Mouse (Mus musculus): ENCODE results near the gene Ebf3.

Gene Ebf3

DNA sequence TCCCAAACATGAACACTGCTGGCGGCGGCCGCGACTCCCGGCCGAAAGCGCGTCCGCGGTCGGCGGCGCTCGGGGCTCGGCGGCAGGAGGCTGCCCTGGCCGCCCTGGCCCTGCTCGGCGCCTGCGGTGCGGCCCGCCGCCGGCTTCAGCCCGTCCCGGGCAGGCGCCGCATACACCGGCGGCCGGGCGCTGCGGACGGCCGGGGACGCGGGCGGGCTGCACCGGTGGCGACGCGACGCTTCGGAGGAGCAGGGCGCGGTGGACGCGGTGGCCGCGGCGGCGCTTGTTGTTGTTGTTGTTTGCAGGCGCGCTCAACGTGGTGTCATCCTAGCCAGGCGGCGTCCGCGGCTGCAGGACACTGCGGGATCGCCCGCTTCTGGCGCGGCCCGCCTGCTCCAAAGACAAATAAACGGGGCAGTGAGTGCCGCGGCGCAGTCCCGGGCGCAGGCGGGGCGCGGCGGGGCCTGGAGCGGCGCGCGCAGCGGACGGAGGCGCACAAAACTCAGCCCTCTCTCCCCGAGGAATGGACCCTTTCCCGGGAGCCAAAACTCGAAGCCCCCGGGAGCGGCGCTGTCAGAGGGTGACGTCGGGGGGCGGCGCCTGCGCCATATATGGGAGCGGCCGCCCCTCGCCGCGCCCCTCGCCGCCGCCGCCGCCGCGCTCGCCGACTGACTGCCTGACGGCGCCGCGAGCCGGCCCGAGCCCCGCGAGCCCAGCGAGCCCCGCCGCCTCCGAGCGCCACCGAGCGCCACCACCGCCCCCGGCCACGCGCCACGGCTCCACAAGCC is at the start of gene Ebf3:
Gene Ebf3, minus strand, starts transcription at position 542 of the 788 bp plus-strand sequence.
- DNase-seq (ENCODE audit: low spot score in 2 of 2): no peak

DNA sequence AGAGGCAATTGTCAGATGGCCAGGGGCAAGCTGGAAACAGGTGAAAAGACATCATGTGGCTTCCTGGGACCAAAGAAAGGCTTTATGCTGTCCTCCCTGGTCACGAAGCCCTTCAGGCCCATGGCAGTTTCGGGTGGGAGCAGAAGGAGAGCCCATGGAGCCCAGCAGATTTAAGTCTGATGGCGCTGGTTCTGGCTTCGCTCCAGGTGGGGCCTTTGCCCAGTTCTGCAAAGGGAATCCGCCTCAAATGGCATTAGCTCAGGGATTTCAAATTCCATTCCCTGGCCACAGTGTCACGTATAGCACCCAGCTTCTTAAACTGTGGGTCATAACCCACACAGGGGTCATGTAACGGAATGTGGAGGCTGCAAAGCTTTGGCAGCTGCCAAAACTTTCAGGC is 32.6 kb upstream of the Ebf3 start:
- no peak for DNase-seq (ENCODE audit: low spot score in 2 of 2)

DNA sequence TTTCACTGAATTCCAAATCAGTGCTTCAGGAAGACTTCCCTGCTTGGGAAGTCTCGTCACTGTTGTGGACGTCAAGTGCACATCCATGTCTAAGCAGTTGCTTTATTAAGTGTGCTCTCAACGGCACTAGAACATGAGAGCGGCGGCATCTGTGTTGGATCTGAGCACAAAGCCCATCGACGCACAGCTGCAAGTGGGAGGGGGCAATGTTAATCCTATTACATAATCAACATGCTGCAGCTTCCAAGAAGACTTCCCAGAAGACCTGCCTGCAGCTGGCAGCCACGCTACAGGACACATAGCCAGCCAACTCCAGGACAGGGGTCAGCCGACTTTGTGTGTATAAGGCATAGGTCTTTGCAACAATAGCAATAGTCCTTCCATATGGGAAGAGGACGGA is 31.8 kb upstream of the Ebf3 start:
- no peak for DNase-seq (ENCODE audit: low spot score in 2 of 2)

DNA sequence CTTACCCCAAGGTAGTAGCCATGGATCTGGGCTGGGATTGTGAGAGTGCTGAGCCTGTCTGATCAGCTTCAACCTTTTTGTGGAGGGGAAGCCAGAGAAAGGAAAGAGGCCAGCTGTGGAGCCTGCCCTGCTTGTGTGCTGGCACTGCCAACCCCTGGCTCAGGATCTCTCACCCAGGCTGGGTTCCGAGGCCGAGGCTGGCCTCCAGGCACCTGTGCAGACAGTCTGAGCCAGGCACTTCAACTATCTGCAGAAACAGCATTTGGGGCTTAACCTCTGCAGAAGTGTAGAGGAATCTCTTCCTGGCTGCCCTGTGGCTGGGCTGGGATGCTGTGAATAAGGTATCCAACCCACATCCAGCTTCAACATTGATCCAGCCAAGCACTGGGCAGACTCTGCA is 19.7 kb upstream of the Ebf3 start:
- DNase-seq (ENCODE audit: low spot score in 2 of 2): no peak

- DNase-seq (ENCODE audit: low spot score in 2 of 2): no peak
These were observed 8.7 kb upstream of the Ebf3 start for GRCm38 (mm10) chr7:137322926-137323325.

DNA sequence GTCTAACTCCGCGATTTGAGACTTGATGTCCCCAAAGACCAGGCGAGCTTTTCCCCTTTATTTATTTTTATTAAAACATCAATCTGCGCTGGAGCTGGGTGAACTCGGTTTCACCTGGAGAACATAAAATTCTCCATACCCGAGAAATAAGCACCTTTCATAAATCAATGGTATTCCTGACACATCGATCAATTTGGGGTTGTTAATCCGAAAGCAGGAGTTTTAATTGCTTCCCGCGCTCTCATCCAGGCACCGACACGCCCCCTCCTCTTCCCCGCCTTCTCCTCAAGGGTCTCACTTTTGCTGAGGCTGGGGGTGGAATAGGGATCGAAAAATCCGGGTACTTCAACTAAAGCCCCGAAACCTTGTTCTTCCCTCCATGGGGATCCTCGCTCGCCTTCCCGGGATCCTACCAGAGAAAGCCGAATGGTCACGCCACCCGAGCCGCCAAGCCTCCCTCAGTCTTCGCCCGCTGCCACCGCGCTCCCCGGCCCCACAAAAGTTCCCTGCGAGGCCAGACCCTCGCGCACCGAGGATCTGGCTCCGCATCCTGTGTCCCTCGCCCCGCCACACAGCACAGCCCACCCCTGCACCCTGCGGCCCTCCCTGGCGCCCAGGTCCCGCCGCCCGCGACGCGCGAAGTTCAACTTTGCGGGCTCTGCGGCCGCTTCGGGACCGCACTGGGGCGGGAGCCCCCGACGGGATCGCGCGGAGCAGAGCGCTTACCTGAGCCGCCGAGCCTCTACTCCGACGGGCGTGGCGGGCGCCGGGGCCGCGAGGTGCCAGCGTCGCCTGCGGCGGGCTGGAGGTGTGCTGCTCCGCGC is 7.9 kb upstream of the Ebf3 start:
- DNase-seq (ENCODE audit: low spot score in 2 of 2): no peak

- DNase-seq (ENCODE audit: low spot score in 2 of 2): no peak
These were observed 7.0 kb upstream of the Ebf3 start for GRCm38 (mm10) chr7:137321141-137321813.

GRCm38 (mm10) chr7:137320320-137320719 is 6.1 kb upstream of the Ebf3 start:
- DNase-seq (ENCODE audit: low spot score in 2 of 2): no peak

DNA sequence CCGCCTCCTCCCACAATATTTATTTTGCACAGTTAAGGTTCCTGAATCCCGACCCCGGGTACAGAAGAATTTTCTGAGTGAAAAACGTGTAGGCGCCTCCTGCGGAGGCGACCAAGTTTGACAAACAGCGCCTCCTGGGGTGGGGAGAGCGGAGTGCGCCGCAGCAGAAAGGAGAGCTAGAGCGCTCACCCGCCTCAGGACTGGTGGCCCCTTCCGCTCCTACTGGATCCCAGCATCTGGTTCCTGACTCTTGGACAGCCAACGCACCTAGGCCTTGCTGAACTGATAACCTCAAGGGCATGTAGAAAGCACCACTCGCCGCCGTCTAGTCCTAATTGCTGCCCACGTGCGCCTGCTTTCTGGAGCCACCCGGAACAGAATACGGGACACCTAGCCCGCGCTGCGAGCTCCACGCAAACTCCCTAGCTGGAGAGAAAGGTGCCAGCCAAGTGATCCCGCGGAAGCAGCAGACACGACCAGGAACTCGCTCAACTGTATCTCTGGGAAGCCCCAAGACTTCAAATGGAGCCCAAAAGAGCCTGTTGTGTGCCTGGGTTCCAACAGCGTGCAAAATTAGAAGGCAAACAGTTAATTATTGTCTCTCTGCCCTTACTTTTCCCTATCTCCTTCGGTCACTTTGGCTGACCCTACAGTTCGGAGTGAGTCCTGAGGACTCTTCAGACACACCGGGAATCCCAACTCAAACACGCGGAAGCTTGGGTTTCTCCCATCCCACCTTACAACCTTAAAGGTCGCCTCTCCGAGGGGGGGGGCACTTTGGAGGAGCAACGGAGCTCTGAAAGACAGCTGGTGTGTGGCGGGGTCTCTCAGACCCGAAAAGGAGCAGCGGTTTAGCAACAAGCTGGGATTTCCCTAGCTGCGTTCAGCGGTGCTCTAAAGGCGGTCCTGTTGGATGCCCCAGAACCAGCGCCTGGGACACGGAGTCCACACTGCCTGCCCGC is 5.0 kb upstream of the Ebf3 start:
- no peak for DNase-seq (ENCODE audit: low spot score in 2 of 2)

DNA sequence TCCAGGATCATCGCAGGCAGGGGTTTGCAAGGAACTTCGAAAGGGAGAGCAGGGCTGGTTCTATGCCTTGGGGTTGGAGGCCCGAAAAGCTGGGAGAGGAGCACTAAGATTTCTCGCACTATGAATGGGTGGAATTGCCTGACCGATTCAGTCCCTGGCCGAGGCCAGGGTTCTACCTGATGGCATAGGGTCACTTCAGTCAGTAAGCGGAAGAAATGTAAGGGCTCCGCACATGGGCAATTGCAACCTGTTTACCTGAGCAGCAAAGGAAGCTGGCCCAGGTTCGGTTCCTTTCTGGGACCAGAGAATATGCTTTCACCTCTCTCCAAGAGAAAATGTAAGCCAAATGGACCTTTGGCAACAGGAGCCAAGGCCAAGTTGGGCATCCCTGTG is 4.1 kb upstream of the Ebf3 start:
- DNase-seq (ENCODE audit: low spot score in 2 of 2): no peak

- DNase-seq (ENCODE audit: low spot score in 2 of 2): no peak
These were observed 3.6 kb upstream of the Ebf3 start for GRCm38 (mm10) chr7:137317659-137318382.

DNA sequence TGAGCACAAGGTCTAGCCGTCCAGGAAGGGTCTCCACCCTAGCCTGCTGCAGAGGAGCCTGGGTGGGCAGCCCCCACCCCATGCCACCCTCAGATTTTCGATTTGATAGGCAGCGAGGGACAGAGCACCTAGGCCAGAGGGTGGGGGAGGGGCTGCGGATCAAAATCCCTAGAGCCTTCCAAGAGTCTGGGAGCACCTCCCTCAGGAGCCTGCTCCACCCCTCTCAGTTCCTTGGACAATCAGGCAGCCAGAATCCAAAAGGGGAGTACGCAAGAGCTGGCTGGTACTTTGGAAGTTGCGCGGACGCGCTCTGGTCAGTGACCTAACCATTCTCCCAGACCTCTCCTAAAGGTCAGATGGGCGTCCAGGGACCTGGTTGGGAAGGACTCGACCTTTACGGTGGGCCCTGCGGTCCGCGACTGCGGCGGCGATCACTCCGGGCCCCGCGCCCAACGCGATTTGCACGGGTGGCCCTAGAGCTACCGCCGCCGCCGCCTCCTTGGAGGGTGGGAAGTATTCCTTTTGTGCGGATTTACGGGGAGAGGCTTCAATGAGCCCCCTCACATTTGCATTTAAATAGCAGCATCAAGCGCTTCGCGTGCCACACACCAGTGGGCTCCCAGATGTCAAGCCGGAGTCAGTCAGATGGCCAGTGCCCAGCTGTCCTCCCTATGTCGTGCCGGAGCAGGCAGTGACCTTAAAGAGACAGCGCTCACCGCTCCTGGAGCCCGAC is 2.8 kb upstream of the Ebf3 start:
- no peak for DNase-seq (ENCODE audit: low spot score in 2 of 2)

GRCm38 (mm10) chr7:137316181-137316925 is 2.1 kb upstream of the Ebf3 start:
- DNase-seq (ENCODE audit: low spot score in 2 of 2): no peak

GRCm38 (mm10) chr7:137315544-137315940 is 1.3 kb upstream of the Ebf3 start:
- DNase-seq (ENCODE audit: low spot score in 2 of 2): no peak

DNA sequence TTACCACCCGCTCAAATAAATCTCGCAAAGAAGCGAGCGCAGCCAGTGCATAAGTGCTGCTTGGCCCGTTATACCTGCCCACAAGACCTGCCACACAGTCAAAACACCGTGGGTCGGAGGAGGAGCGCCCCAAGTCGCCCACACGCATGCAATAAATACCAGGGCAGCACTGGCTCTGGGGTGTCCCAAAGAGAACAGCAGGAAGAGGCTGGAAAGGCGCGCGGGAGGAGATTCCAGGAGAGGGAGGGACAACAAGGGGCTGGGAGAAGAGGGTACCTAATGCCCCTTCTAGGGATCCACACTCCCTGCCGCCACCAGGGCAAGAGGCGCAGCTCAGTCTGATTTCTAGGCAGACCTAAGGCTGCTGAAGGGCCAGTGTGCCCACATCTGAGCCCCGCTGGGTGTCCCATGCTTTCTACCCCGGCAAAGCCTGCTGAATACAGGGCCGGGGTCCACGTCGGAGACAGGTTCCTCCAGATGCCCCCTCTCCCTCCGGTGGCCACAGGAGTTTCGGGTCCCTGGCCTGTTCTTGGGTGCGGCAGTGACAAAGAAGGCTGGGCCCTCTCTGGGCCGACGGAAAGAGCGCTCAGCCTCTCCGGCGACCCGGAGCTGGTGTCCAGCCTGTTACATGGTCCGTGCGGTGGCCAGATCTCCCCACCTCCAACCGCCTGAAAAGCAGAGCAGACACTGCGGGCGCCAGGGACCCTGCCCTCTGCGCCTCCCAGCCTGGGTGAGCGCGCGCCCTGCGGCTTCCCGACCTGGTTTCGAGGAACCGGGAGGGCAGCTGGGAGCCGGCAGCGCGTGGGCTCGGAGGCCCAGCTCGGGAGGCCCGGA is 682 bp upstream of the Ebf3 start:
- no peak for DNase-seq (ENCODE audit: low spot score in 2 of 2)

DNA sequence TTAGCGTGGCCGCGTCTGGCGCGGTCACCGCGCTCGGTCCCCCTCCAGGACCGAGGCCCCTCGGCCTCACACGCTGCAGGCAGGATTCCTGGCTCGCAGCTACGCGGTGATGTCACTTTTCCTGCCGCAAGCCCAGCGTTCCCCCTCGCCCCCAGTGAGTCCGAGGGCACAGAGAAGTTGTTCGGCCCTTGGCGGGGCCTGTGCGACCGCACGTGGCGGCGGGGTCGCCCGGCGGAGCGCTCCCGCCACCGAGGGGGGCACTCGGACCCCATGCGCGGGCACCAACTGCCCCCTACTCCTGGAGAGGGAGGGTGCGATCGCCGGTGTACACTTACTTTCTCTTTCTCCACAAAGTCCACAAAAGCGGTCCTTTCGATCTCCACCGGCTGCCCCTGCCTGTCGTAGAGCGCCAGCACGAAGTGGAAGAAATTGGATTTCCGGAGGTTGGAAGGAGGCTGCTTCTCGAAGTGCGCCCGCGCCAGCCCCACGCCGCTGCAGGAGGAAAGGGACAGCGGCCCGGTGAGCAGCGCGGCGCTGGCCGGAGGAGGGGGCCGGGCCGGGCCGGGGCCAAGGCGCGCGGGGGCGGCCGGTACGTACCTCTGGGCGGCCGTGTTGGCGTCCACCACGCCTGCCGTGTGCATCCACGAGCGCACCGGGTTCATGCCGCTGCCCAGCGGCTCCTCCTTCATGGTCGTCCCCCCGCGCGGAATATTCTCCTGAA is 902 bp downstream of the Ebf3 start:
- no peak for DNase-seq (ENCODE audit: low spot score in 2 of 2)

DNA sequence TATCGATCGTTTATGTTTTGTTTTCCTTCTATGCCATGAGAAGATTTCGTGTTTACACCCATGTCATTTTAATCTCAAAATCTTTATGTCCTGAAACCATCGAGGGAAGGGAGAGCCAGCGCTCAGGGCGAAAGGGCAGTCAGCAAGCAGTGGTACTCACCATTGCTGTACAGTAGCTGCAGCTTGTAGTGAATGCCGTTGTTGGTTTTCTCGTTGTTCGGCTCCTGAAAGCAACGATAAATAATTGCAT is 1.4 kb downstream of the Ebf3 start:
- no peak for DNase-seq (ENCODE audit: low spot score in 2 of 2)
